Mouse (Mus musculus) kidney, adult 18-20 months (tissue): ENCODE measurements around the gene Ccr7.

ENCODE experiments used
- DNase-seq: peaks from one replicate; pipeline ENCODE4 v3.0.0; 2021

Gene Ccr7

GRCm38 (mm10) chr11:99136961-99137360 is 17.9 kb downstream of the Ccr7 start:
- DNase-seq, result no peak

GRCm38 (mm10) chr11:99136361-99136760 is 18.5 kb downstream of the Ccr7 start:
- no peak for DNase-seq

- DNase-seq, result no peak
Observed at GRCm38 (mm10) chr11:99135047-99135440, 19.8 kb downstream of the Ccr7 start.

DNA sequence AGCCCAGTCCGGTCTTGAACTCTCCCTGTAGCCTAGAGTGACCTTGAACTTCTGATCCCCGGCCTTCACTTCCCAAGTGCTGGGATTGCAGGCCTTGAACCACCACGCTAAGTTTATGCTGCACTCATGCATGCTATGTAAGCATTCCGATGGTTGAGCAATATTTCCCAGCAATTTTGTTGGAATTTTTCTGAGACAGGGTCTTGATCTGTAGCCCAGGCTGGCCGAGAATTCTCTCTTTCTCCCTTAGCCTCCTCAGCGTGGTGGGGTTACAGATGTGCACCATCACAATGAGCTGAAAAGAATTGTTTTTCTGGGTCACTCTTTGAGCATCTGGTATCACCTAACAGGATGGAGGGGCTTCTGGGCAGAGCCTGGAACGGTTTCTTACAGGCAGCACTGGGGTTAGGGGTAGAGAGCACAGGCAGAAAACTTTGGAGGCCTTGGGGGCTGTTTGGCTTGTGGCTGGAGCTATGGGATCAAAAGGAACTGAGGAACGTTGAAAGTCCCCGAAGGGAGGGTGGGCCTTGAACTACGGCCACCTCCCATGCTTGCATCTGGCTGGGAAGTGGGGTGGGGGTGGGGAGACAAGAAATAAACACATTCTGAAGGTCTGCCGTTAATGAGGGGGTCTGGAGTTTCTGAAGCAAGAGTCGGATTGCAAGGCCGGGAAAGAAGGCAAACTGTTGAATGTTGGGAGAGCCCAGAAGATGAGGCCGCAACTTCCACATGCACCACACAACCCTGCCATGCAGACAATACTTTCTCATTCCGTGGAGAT is 20.4 kb downstream of the Ccr7 start:
- DNase-seq, result no peak

GRCm38 (mm10) chr11:99133285-99133897 is 21.5 kb downstream of the Ccr7 start:
- no peak for DNase-seq

GRCm38 (mm10) chr11:99132091-99132730 is 22.7 kb downstream of the Ccr7 start:
- DNase-seq, result no peak

GRCm38 (mm10) chr11:99131463-99131840 is 23.4 kb downstream of the Ccr7 start:
- DNase-seq, result no peak

DNA sequence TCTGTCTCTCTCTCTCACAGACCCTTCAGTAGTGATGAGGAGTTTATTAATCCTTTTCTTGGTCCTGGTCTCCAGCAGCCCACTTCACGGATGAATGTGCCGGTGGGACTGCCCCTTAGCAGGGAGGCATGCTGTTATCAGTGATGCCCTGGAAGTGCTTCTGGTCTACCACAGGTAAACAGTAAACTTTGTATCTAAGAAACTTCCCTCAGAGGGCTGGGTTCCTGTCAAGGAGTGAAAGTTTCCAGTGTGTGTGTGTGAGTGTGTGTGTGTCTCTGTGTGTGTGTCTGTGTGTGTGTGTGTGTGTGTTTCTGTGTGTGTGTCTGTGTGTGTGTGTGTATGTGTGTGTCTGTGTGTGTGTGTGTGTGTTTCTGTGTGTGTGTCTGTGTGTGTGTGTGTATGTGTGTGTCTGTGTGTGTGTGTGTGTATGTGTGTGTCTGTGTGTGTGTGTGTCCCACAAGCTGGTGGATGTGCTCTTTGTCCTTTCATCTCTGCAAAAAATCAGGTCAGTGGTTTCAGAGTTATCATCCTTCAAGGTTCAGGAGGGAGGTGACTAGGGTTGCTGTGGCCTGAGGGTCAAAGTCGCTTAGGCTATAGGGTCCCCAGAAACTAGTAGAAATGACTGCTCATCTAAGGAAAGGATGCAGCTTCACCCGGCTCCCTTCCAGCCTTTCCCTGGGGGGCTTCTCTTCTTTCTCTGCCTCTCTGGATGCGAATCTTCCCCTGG is 24.0 kb downstream of the Ccr7 start:
- DNase-seq, result no peak

- DNase-seq, result no peak
Observed at GRCm38 (mm10) chr11:99129287-99129686, 25.6 kb downstream of the Ccr7 start.

GRCm38 (mm10) chr11:99127785-99128682 is 26.8 kb downstream of the Ccr7 start:
- no peak for DNase-seq

DNA sequence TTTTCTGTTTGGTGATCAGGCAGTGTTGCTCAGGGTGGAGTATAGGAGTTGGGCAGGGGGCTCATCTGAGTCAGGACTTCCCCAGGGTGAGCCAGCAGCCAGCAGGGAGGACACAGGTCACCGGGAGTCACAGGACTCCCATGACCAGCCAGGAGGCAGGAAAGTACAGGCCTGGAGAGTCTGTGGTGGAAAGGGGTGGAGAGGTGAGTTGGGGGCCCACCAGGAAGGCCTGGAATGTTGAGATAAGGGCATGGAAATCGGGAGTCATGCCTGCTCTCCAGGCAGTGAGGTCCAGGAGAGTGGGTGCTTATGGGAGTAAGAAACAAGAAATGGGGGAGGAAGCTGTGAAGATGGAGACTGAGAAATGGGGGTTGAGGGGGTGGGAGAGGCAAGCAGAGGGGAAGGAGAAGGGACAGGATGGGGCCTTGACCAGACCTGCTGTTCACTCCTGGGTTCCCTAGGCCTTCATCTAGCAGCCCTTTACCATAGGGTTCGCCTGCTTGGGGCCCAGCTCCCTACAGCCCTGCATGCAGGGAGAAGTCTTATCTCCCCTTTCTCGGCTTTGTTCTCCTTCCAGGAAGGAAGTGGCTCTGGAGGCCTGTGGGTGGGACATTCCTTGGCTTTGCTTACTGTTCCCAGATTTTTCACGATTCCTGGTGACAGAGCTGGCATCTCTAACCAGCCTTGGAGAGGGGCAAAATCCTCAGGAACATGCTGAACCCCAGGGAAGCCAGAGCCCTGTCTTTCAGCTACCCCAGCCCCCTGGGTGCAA is 28.2 kb downstream of the Ccr7 start:
- no peak for DNase-seq

DNA sequence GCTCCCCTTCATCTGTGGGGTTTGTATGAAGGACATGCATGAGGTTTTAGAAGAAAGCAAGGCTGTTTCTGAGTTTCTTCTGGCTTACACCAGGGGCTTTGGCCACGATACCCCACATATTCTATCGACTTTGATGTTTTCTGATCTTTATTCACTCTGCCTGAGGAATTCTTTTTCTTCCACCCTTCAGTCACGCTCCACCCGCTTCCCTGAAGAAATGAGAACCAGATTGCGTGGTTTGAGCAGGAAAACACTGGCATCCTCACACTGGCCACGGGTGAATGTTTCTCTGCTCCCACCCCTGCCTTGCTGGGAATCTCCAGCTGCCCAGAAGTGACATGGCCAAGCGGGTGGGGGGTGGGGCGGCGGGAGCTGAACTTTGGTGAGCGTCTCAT is 30.2 kb downstream of the Ccr7 start:
- no peak for DNase-seq

GRCm38 (mm10) chr11:99123977-99124634 is 30.8 kb downstream of the Ccr7 start:
- peak; percentile 61 for DNase-seq

DNA sequence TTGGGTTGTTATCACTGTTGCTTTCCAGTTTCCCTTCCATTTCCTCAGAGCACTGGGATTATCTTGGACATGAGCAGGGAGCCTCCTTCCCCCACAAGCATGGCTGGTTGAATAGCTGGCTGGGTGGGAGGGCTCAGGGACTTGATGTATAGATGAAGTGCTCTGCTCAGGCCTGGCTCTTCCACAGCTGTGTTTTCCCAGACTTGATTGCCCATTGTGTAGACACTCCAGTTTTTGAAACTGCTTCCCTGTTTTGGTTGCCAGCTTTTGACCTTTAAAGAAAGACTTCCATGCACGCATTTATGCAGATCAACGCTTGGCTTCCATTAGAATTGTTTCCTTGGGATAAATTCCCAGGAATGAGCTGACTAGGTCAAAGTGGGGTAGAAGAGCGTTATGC is 32.2 kb downstream of the Ccr7 start:
- DNase-seq, result no peak

GRCm38 (mm10) chr11:99121218-99121631 is 33.7 kb downstream of the Ccr7 start:
- no peak for DNase-seq

DNA sequence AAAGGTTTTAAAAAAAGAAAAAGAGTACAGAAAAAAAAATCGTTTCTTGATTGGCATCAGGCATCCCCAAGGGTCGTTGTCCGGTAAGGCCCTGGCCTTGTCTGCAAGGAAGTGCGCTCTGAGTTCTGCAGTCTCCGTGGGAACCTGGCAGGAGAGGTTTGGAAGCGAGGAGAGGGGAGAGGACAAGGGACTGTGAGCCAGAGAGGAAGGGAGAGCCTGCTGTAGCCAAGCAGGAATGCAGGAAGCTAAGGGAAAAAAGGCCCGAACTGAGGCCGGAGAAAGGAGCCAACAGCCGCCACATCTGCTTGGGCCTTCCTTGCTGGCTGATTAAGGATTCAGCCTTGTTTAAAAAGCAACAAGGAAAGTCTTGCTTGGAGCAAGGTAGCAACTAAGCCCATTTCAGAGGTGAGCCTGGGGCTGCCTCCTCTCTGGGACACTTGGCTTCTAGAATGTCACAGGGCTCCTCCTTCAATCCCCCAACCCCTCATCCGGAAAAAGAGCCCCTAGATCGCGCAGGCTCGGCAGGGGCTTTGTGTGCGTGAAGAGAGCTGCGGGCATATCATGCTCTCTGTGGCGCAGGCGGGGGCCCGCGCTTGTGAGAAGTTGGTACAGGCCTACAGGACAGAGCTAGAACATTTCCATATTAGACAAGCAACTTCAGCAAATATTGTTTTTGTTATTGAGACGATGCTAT is 34.2 kb downstream of the Ccr7 start:
- no peak for DNase-seq

GRCm38 (mm10) chr11:99118963-99119362 is 35.9 kb downstream of the Ccr7 start:
- no peak for DNase-seq

- DNase-seq, result no peak
Observed at GRCm38 (mm10) chr11:99118420-99118819, 36.5 kb downstream of the Ccr7 start.

DNA sequence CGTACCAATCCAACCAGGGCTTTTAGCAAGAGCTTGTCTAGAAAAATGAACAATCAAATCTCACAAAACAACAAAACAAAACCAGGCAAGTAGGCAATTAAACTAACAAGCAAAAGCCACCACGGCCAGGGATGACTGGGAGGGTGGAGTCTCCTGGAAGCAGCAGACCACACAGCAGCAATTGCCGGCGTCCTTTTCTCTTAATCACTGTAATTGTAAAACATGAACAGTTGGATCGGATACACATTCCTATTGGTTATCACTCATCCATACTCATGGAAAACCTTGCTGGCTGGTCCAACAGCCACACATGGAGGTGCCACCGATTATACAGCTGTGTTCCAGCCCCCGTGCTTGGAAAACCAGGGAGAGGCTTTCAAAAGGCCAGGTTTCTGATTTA is 37.0 kb downstream of the Ccr7 start:
- no peak for DNase-seq

DNA sequence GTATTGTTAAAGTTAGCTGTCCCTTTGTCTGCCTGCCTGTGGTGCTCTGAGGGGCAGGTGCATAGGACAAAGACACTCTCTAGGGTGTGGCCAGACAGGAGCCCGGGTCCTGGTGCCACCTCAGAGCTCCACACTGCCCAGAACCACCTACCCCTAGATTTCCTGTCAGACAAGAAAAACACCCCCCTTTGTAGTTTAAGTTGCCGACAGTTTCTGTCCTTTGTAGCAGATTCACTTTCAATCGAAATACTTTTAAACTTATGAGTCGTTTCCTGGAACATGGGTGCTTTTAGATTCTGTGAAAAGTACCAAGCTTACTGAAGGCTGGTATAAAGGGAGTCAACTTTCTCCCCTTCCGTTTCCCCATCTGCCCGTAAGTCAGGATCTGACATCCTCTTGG is 38.9 kb downstream of the Ccr7 start:
- DNase-seq, result no peak
